Comparison of ENCODE assay signal across 8 mouse cellular contexts in the genomic region with DNA sequence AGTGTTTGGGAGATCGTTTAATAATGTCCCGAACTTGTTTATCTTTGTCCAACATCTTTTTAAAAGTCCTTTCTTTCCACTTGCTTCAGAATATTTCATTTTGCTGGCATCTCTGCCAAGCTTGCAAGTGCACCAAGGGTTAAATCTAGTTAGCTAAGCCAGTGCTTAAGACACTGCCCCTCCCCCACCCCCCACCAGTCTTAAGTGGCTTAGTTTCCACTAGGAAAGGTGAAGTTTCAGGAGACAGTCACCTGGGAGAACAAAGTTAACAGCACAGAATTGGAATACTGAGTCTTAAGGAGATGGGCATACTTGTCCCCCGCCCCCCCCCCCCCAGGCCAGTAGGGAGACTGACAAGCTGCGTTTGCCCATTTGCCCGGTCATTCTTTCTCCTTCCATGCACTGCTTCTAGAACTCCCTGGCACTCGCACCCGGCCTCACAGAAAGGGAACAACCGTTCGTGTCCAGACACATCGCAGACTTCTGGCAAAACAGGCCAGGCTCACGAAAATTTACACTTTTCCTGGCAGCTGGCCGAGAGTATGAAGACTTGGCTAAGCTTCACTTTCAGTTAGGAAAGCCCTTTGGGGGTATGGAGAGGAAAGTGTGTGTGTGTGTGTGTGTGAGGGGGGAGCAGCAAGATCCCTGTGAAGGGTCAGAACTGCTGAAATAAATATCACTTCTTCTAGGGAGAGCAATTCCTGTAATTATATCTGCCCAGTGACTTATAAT.
DNase-seq lines count a peak whose midpoint lies in the region; ATAC-seq and TF ChIP-seq lines count a peak whose summit lies in the region.

No protein-coding gene starts in this region.

- no peaks in the 10 kb centered on the region for H3K36me3 ChIP-seq in heart, embryonic 10.5 days
- no peaks in the 10 kb centered on the region for H3K36me3 ChIP-seq in heart, embryonic 11.5 days (ENCODE audit: control insufficient read depth, insufficient read depth, low read length)
- H3K36me3 ChIP-seq in limb, embryonic 14.5 days (ENCODE audit: control insufficient read depth, insufficient read depth, low read length): no peaks in the 10 kb centered on the region

- WGBS in heart, embryonic 10.5 days: 31% methylated on average over 12 of the region's 12 CpGs
- WGBS in heart, embryonic 11.5 days (ENCODE audit: insufficient replicate concordance): 31% methylated on average over 12 of the region's 12 CpGs
- WGBS in limb, embryonic 14.5 days: 13% methylated on average over 12 of the region's 12 CpGs

- H3K9me3 ChIP-seq in heart, embryonic 10.5 days: no peaks in the 10 kb centered on the region
- H3K9me3 ChIP-seq in heart, embryonic 11.5 days (replicated peaks; ENCODE audit: control insufficient read depth, low read length): no peaks in the 10 kb centered on the region
- no peaks in the 10 kb centered on the region for H3K9me3 ChIP-seq in limb, embryonic 14.5 days (ENCODE audit: control insufficient read depth, low read length)

- H3K4me1 ChIP-seq in heart, embryonic 10.5 days: peaks cover 26% of the 10 kb centered on the region
- no peaks in the 10 kb centered on the region for H3K4me1 ChIP-seq in heart, embryonic 11.5 days (ENCODE audit: control insufficient read depth, insufficient read depth, low read length)
- peaks cover 35% of the 10 kb centered on the region for H3K4me1 ChIP-seq in limb, embryonic 14.5 days (ENCODE audit: control insufficient read depth, insufficient read depth, low read length)

- peak; percentile 27 for DNase-seq in heart, embryonic 10.5 days (ENCODE audit: low spot score)
- peak; percentile 6 for DNase-seq in adipocyte (ENCODE audit: low spot score)
- DNase-seq in forelimb bud, embryonic 11.5 days (ENCODE audit: low read depth, low spot score): peak; percentile 35
- peak; percentile 82 for DNase-seq in limb, embryonic 14.5 days (ENCODE audit: low spot score)
- no peak for DNase-seq in spleen, postnatal 10 days (ENCODE audit: low spot score in 2 of 2)
- DNase-seq in cerebellum, adult 11-12 months: no peak

- ATAC-seq in heart, embryonic 11.5 days (replicated peaks; ENCODE audit: insufficient number of reproducible peaks, low FRiP score, low TSS enrichment): no peak
- ATAC-seq in limb, embryonic 14.5 days (ENCODE audit: low FRiP score, low read depth): peak; percentile 80
- no peak for ATAC-seq in erythroid progenitor cell, adult 5-6 weeks (replicated peaks; ENCODE audit: low FRiP score, poor library complexity, severe bottlenecking)

- TF ChIP-seq POLR2A in limb, embryonic 14.5 days (IDR thresholded peaks at IDR 0.05; ENCODE audit: borderline replicate concordance, extremely low read depth, insufficient read depth, insufficient read length): no peak

- H3K4me2 ChIP-seq in heart, embryonic 11.5 days: no peak overlapping the region
- H3K4me2 ChIP-seq in limb, embryonic 14.5 days (replicated peaks; ENCODE audit: low read depth, low read length, severe bottlenecking): peak overlapping the region; percentile 3

- peak overlapping the region; percentile 49; the same call in 1 of the 2 replicates for H3K27ac ChIP-seq in heart, embryonic 10.5 days
- no peak overlapping the region for H3K27ac ChIP-seq in heart, embryonic 11.5 days (ENCODE audit: low read depth, low read length)
- peak overlapping the region; percentile 52; the same call in 1 of the 2 replicates for H3K27ac ChIP-seq in limb, embryonic 14.5 days (replicated peaks; ENCODE audit: low read depth, low read length)

- H3K27me3 ChIP-seq in heart, embryonic 10.5 days (ENCODE audit: insufficient read depth, poor library complexity, severe bottlenecking): no peaks in the 10 kb centered on the region
- H3K27me3 ChIP-seq in heart, embryonic 11.5 days (ENCODE audit: control insufficient read depth, insufficient read depth, low read length): no peaks in the 10 kb centered on the region
- no peaks in the 10 kb centered on the region for H3K27me3 ChIP-seq in limb, embryonic 14.5 days (ENCODE audit: control insufficient read depth, insufficient read depth, low read length)

- no peak overlapping the region for H3K4me3 ChIP-seq in heart, embryonic 10.5 days
- H3K4me3 ChIP-seq in heart, embryonic 11.5 days (ENCODE audit: low read depth, low read length): no peak overlapping the region
- H3K4me3 ChIP-seq in limb, embryonic 14.5 days (replicated peaks; ENCODE audit: low read length): no peak overlapping the region

- no peak overlapping the region for H3K9ac ChIP-seq in heart, embryonic 11.5 days (ENCODE audit: low read depth, low read length)
- no peak overlapping the region for H3K9ac ChIP-seq in limb, embryonic 14.5 days (ENCODE audit: low read depth, low read length, severe bottlenecking)

Comparison
In these comparisons a context has a peak if more than half of its experiments do, and no peak if none do; other contexts are left out.
1. DNase-seq: peak in heart, embryonic 10.5 days (single experiment), adipocyte (single experiment), forelimb bud, embryonic 11.5 days (single experiment) and limb, embryonic 14.5 days (single experiment); none in spleen, postnatal 10 days (0 of 2) and cerebellum, adult 11-12 months (single experiment).